ENCODE assay signal across 8 mouse cellular contexts in the genomic region with DNA sequence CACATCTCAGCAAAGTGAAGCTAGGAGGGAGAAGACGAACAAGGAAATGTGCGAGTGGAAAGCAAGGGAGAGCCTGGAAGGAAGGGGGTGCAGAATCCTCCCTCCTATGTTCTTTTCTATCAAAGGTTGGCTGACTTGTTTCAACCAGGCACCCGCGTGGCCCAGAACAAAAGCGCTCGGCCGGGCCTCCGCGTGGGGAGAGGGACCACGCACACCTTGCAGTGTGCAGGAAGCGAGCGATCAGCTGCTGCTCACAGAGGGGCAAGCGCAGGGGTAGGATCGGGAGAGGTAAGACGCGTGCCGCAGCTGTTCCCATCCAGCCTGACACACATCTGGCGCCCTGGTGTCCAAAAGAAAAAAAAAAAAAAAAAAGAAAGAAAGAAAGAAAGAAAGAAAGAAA. TPM values are rescaled to one million over a fixed set of nuclear protein-coding genes. Genes with fewer than 3 reads are reported as not detected.
DNase-seq lines count a peak whose midpoint lies in the region; ATAC-seq and TF ChIP-seq lines count a peak whose summit lies in the region.

No protein-coding gene starts in this region.

- 7% methylated on average over 18 of the region's 18 CpGs for WGBS in heart, embryonic 16.5 days
- 5% methylated on average over 18 of the region's 18 CpGs for WGBS in liver, embryonic 16.5 days (ENCODE audit: insufficient replicate concordance)

- no peaks in the 10 kb centered on the region for H3K36me3 ChIP-seq in heart, embryonic 16.5 days (ENCODE audit: control insufficient read depth, insufficient read depth)
- no peaks in the 10 kb centered on the region for H3K36me3 ChIP-seq in liver, embryonic 16.5 days (ENCODE audit: control insufficient read depth, insufficient read depth)

- peak overlapping the region; percentile 23; the same call in 1 of the 2 replicates for H3K9ac ChIP-seq in heart, embryonic 16.5 days (ENCODE audit: low read length)
- no peak overlapping the region for H3K9ac ChIP-seq in liver, embryonic 16.5 days (ENCODE audit: low read depth, low read length)

- H3K4me1 ChIP-seq in heart, embryonic 16.5 days (ENCODE audit: control insufficient read depth, insufficient read depth, low read length) = no peaks in the 10 kb centered on the region
- no peaks in the 10 kb centered on the region for H3K4me1 ChIP-seq in liver, embryonic 16.5 days (ENCODE audit: control insufficient read depth, low read depth, low read length)

- H3K27ac ChIP-seq in gastrocnemius, adult 2 months = no peak overlapping the region
- H3K27ac ChIP-seq in heart, embryonic 16.5 days (ENCODE audit: low read length) = no peak overlapping the region
- H3K27ac ChIP-seq in liver, embryonic 16.5 days (ENCODE audit: low read length) = no peak overlapping the region

- no peaks in the 10 kb centered on the region for H3K9me3 ChIP-seq in heart, embryonic 16.5 days (replicated peaks; ENCODE audit: control insufficient read depth, low read length)
- no peaks in the 10 kb centered on the region for H3K9me3 ChIP-seq in liver, embryonic 16.5 days (replicated peaks; ENCODE audit: control insufficient read depth, low read length)

- TF ChIP-seq CTCF in gastrocnemius, adult 2 months (IDR thresholded peaks at IDR 0.05) = no peak

- ATAC-seq in heart, embryonic 16.5 days (replicated peaks; ENCODE audit: extremely low read depth, insufficient read depth, low FRiP score) = no peak
- no peak for ATAC-seq in liver, embryonic 16.5 days (ENCODE audit: low read depth)

- peak overlapping the region; percentile 71 for H3K4me3 ChIP-seq in gastrocnemius, adult 2 months
- peak overlapping the region; percentile 62 for H3K4me3 ChIP-seq in heart, embryonic 16.5 days (ENCODE audit: low read length)
- peak overlapping the region; percentile 46 for H3K4me3 ChIP-seq in liver, embryonic 16.5 days (ENCODE audit: low read depth, low read length)

- intact Hi-C loops in gastrocnemius, adult 2 months (cut with DNase I) = no loop called here

- H3K4me2 ChIP-seq in heart, embryonic 16.5 days (ENCODE audit: low read depth, low read length) = peak overlapping the region; percentile 100
- peak overlapping the region; percentile 53 for H3K4me2 ChIP-seq in liver, embryonic 16.5 days (ENCODE audit: low read depth, low read length)

- peaks cover 6% of the 10 kb centered on the region; the same call in 1 of the 2 replicates for H3K27me3 ChIP-seq in heart, embryonic 16.5 days (ENCODE audit: control insufficient read depth, insufficient read depth, low read length)
- H3K27me3 ChIP-seq in liver, embryonic 16.5 days (ENCODE audit: control insufficient read depth, insufficient read depth, low read depth, low read length) = peaks cover 6% of the 10 kb centered on the region; the same call in 1 of the 2 replicates

- DNase-seq in gastrocnemius, adult 2 months = no peak
- no peak for DNase-seq in gastrocnemius, postnatal 4 days (ENCODE audit: low spot score in 2 of 2)
- peak; percentile 29 for DNase-seq in R1 (ENCODE audit: low read depth, low spot score)
- peak; percentile 50 for DNase-seq in testis, postnatal 10 days (ENCODE audit: low spot score)
- DNase-seq in adrenal gland, adult (ENCODE audit: inconsistent age in 2 of 2, low spot score in 1 of 2) = no peak
- no peak for DNase-seq in left cerebral cortex, adult 11 months (ENCODE audit: low spot score)

RNA-seq across cellular contexts. Expression of gene Edaradd, which starts 0.9 kb away (rescaled TPM):
- not detected for total RNA-seq in gastrocnemius, adult 2 months (2021)
- under 1 TPM; 0.10 TPM for total RNA-seq in gastrocnemius, postnatal 4 days (2021)
- 0.90 and 2.2 TPM in 2 replicates for polyA plus RNA-seq in heart, embryonic 16.5 days (2015; fragmentation: Nextera tagmentation; extraction: Ambion mirVana)
- polyA plus RNA-seq in liver, embryonic 16.5 days (2015; fragmentation: Nextera tagmentation; extraction: Ambion mirVana) = 0.21 and 0.24 TPM in 2 replicates

RNA-seq across cellular contexts. Expression of gene Ero1lb, which starts 46.3 kb away (rescaled TPM):
- total RNA-seq in gastrocnemius, adult 2 months (2021) = 1 to 10 TPM in 1 of 2 experiments, under 1 TPM in 1; 0.89 to 1.3 TPM
- 1 to 10 TPM; 1.1 to 1.4 TPM for total RNA-seq in gastrocnemius, postnatal 4 days (2021)
- polyA plus RNA-seq in heart, embryonic 16.5 days (2015; fragmentation: Nextera tagmentation; extraction: Ambion mirVana) = 5.8 and 6.1 TPM in 2 replicates
- 2.9 and 3.7 TPM in 2 replicates for polyA plus RNA-seq in liver, embryonic 16.5 days (2015; fragmentation: Nextera tagmentation; extraction: Ambion mirVana)

RNA-seq across cellular contexts. Expression of gene Lgals8, which starts 54.6 kb away (rescaled TPM):
- total RNA-seq in gastrocnemius, adult 2 months (2021) = 10 to 100 TPM; 26.0 to 29.1 TPM
- total RNA-seq in gastrocnemius, postnatal 4 days (2021) = 10 to 100 TPM; 30.7 to 36.4 TPM
- polyA plus RNA-seq in heart, embryonic 16.5 days (2015; fragmentation: Nextera tagmentation; extraction: Ambion mirVana) = 17.9 and 19.8 TPM in 2 replicates
- polyA plus RNA-seq in liver, embryonic 16.5 days (2015; fragmentation: Nextera tagmentation; extraction: Ambion mirVana) = 14.9 and 15.7 TPM in 2 replicates

Comparison
In these comparisons a context has a peak if more than half of its experiments do, and no peak if none do; other contexts are left out.
1. DNase-seq: peak in R1 (single experiment) and testis, postnatal 10 days (single experiment); none in gastrocnemius, adult 2 months (single experiment), gastrocnemius, postnatal 4 days (0 of 2), adrenal gland, adult (0 of 2) and left cerebral cortex, adult 11 months (single experiment).
2. Peak in every context shown above with its lines, with median percentiles within 50 percentile points of each other: H3K4me3 ChIP-seq.